Comparison of ENCODE assay signal across 7 mouse cellular contexts in the genomic region with DNA sequence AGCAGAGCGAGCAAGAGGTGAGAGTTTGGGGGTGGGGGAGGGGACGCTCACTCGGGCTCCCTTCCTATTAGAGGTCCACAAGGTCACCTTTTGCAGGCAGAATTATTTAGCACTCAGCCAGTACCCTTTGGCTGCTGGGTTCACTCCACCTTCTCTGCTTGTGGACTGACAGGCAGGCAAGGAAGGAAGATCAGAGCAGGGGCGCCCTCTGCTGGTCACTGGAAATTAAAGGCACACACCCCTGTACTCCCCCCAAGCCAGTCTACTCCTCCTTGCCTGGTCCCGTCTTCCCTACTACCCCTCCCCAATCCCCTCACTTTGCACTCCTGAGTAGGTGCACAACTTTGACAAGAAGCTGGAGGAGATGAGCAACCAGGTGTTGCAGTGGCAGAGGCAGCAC. TPM values are rescaled to one million over a fixed set of nuclear protein-coding genes. Genes with fewer than 3 reads are reported as not detected.
DNase-seq lines count a peak whose midpoint lies in the region; ATAC-seq and TF ChIP-seq lines count a peak whose summit lies in the region.

No protein-coding gene starts in this region.

- no peaks in the 10 kb centered on the region for H3K27me3 ChIP-seq in kidney, adult 2 months (replicated peaks; ENCODE audit: control insufficient read depth, insufficient read depth, low read length)
- H3K27me3 ChIP-seq in limb, embryonic 12.5 days: no peaks in the 10 kb centered on the region; the same call in 1 of the 2 replicates
- H3K27me3 ChIP-seq in midbrain, embryonic 15.5 days (replicated peaks): no peaks in the 10 kb centered on the region

- 0 out of 2 replicates have a peak overlapping the region, but pooled peaks have one; percentile 28 for H3K9ac ChIP-seq in limb, embryonic 12.5 days (replicated peaks)
- H3K9ac ChIP-seq in midbrain, embryonic 15.5 days: no peak overlapping the region

- peak overlapping the region; percentile 44 for H3K4me2 ChIP-seq in limb, embryonic 12.5 days
- peak overlapping the region; percentile 34; the same call in 1 of the 2 replicates for H3K4me2 ChIP-seq in midbrain, embryonic 15.5 days

- ATAC-seq in granulocyte monocyte progenitor cell, adult 5-6 weeks (replicated peaks; ENCODE audit: poor library complexity, severe bottlenecking): peak; percentile 82
- ATAC-seq in limb, embryonic 12.5 days (ENCODE audit: insufficient number of reproducible peaks, insufficient read depth, low FRiP score, low TSS enrichment, low read depth): peak; percentile 87
- ATAC-seq in midbrain, embryonic 15.5 days (replicated peaks): peak; percentile 85

- TF ChIP-seq CTCF in kidney, adult 2 months (conservative IDR thresholded peaks at IDR 0.05; ENCODE audit: insufficient read depth, insufficient read length, low read depth, low read length): peak; percentile 73

- no peaks in the 10 kb centered on the region for H3K4me1 ChIP-seq in kidney, adult 2 months (ENCODE audit: control insufficient read depth, insufficient read depth, low read length)
- peaks cover 9% of the 10 kb centered on the region for H3K4me1 ChIP-seq in limb, embryonic 12.5 days (replicated peaks)
- peaks cover 7% of the 10 kb centered on the region for H3K4me1 ChIP-seq in midbrain, embryonic 15.5 days

- no peaks in the 10 kb centered on the region for H3K36me3 ChIP-seq in kidney, adult 2 months (ENCODE audit: control insufficient read depth, insufficient read depth, low read length)
- H3K36me3 ChIP-seq in limb, embryonic 12.5 days: no peaks in the 10 kb centered on the region
- no peaks in the 10 kb centered on the region for H3K36me3 ChIP-seq in midbrain, embryonic 15.5 days (replicated peaks)

- WGBS in kidney, adult 2 months: 11% methylated on average over 5 of the region's 5 CpGs
- 2% methylated on average over 5 of the region's 5 CpGs for WGBS in limb, embryonic 12.5 days
- WGBS in midbrain, embryonic 15.5 days: 5% methylated on average over 5 of the region's 5 CpGs

- no peak overlapping the region for H3K27ac ChIP-seq in kidney, adult 2 months (ENCODE audit: insufficient read depth, low read depth, low read length)
- no peak overlapping the region for H3K27ac ChIP-seq in limb, embryonic 12.5 days
- H3K27ac ChIP-seq in midbrain, embryonic 15.5 days: 0 out of 2 replicates have a peak overlapping the region, but pooled peaks have one; percentile 16

- H3K4me3 ChIP-seq in kidney, adult 2 months (ENCODE audit: insufficient read depth, low read depth, low read length): no peak overlapping the region
- peak overlapping the region; percentile 17; the same call in 1 of the 2 replicates for H3K4me3 ChIP-seq in limb, embryonic 12.5 days (replicated peaks)
- H3K4me3 ChIP-seq in midbrain, embryonic 15.5 days: 0 out of 2 replicates have a peak overlapping the region, but pooled peaks have one; percentile 13

- TF ChIP-seq POLR2A in kidney, adult 2 months (IDR thresholded peaks at IDR 0.05; ENCODE audit: low read depth, low read length): no peak

- H3K9me3 ChIP-seq in limb, embryonic 12.5 days: no peaks in the 10 kb centered on the region
- no peaks in the 10 kb centered on the region for H3K9me3 ChIP-seq in midbrain, embryonic 15.5 days

- peak; percentile 74 for DNase-seq in adrenal gland, postnatal 25 days
- DNase-seq in embryo, embryonic 9.5 days (ENCODE audit: extremely low spot score): peak; percentile 81
- DNase-seq in kidney, adult 2 months: peak; percentile 74
- DNase-seq in spleen, postnatal 14 days (ENCODE audit: low spot score in 2 of 2): peak; percentile 31 to 62

RNA-seq across cellular contexts. Expression of gene Dhx38, which starts 29.0 kb away (rescaled TPM):
- total RNA-seq in adrenal gland, postnatal 25 days (2021): 27.9 and 29.1 TPM in 2 replicates
- total RNA-seq in granulocyte monocyte progenitor cell, adult 5-6 weeks (2014; fragmentation: Nextera tagmentation): 36.1 and 46.0 TPM in 2 replicates
- 65.5 and 67.5 TPM in 2 replicates for total RNA-seq in granulocyte monocyte progenitor cell, adult 5-6 weeks (2017)
- polyA plus RNA-seq in kidney, adult 2 months (2012; rRNA removed): 14.6 TPM in 2 replicates
- 35.9 and 37.3 TPM in 2 replicates for polyA plus RNA-seq in limb, embryonic 12.5 days (2016; fragmentation: Nextera tagmentation; extraction: Ambion mirVana)
- 19.2 and 20.7 TPM in 2 replicates for polyA plus RNA-seq in midbrain, embryonic 15.5 days (2015; fragmentation: Nextera tagmentation; extraction: Ambion mirVana)

RNA-seq across cellular contexts. Expression of gene Txnl4b, which starts 29.0 kb away (rescaled TPM):
- total RNA-seq in adrenal gland, postnatal 25 days (2021): 13.1 and 16.2 TPM in 2 replicates
- total RNA-seq in granulocyte monocyte progenitor cell, adult 5-6 weeks (2014; fragmentation: Nextera tagmentation): 9.3 and 15.8 TPM in 2 replicates
- 14.0 and 23.0 TPM in 2 replicates for total RNA-seq in granulocyte monocyte progenitor cell, adult 5-6 weeks (2017)
- polyA plus RNA-seq in kidney, adult 2 months (2012; rRNA removed): 6.6 and 8.5 TPM in 2 replicates
- 20.0 and 22.7 TPM in 2 replicates for polyA plus RNA-seq in limb, embryonic 12.5 days (2016; fragmentation: Nextera tagmentation; extraction: Ambion mirVana)
- polyA plus RNA-seq in midbrain, embryonic 15.5 days (2015; fragmentation: Nextera tagmentation; extraction: Ambion mirVana): 27.5 and 28.1 TPM in 2 replicates

RNA-seq across cellular contexts. Expression of gene Hp, which starts 42.3 kb away (rescaled TPM):
- 78.2 and 105 TPM in 2 replicates for total RNA-seq in adrenal gland, postnatal 25 days (2021)
- 206 and 211 TPM in 2 replicates for total RNA-seq in granulocyte monocyte progenitor cell, adult 5-6 weeks (2014; fragmentation: Nextera tagmentation)
- 304 and 315 TPM in 2 replicates for total RNA-seq in granulocyte monocyte progenitor cell, adult 5-6 weeks (2017)
- polyA plus RNA-seq in kidney, adult 2 months (2012; rRNA removed): 34.6 and 35.0 TPM in 2 replicates
- 0.70 and 1.6 TPM in 2 replicates for polyA plus RNA-seq in limb, embryonic 12.5 days (2016; fragmentation: Nextera tagmentation; extraction: Ambion mirVana)
- polyA plus RNA-seq in midbrain, embryonic 15.5 days (2015; fragmentation: Nextera tagmentation; extraction: Ambion mirVana): 0.49 and 0.79 TPM in 2 replicates

RNA-seq across cellular contexts. Expression of gene Pmfbp1, which starts 42.9 kb away (rescaled TPM):
- total RNA-seq in adrenal gland, postnatal 25 days (2021): not detected in 2 replicates
- not detected in 2 replicates for total RNA-seq in granulocyte monocyte progenitor cell, adult 5-6 weeks (2014; fragmentation: Nextera tagmentation)
- total RNA-seq in granulocyte monocyte progenitor cell, adult 5-6 weeks (2017): not detected in 2 replicates
- 0.03 TPM in 1 of 2 replicates, not detected in the other for polyA plus RNA-seq in kidney, adult 2 months (2012; rRNA removed)
- 0.14 and 0.15 TPM in 2 replicates for polyA plus RNA-seq in limb, embryonic 12.5 days (2016; fragmentation: Nextera tagmentation; extraction: Ambion mirVana)
- 1.7 and 2.2 TPM in 2 replicates for polyA plus RNA-seq in midbrain, embryonic 15.5 days (2015; fragmentation: Nextera tagmentation; extraction: Ambion mirVana)

Comparison
In these comparisons a context has a peak if more than half of its experiments do, and no peak if none do; other contexts are left out.
1. RNA of gene Hp, which starts 42.3 kb away (polyA plus RNA-seq): 34.6 to 35.0 TPM in kidney, adult 2 months; 0.70 to 1.6 TPM in limb, embryonic 12.5 days and 0.49 to 0.79 TPM in midbrain, embryonic 15.5 days; every median in the first group is over 10 times any median in the second.
2. Peak in every context shown above with its lines, with median percentiles within 50 percentile points of each other: DNase-seq and ATAC-seq.